Mouse (Mus musculus): ENCODE measurements around the gene Slc2a10. TPM values are rescaled to one million over a fixed set of nuclear protein-coding genes. Genes with fewer than 3 reads are reported as not detected.
"Not testable (repeated sequence)": the region's sequence is repeated elsewhere in the genome, so short reads cannot be mapped to it uniquely, and the experiment has no call there.

Slc2a10 gene
- polyA plus RNA-seq, 1 experiment: not detected

- Histone ChIP-seq H3K27me3 (replicated peaks) (peaks cover 75% of the 10 kb centered on the region), H3K9me3 (peaks cover 9% of the 10 kb centered on the region), H3K4me3 (replicated peaks) (no peak overlapping the region), H3K4me1 (peaks cover 34% of the 10 kb centered on the region), H3K36me3 (replicated peaks; ENCODE audit: low read length) (no peaks in the 10 kb centered on the region)
- TF ChIP-seq FLI1 (IDR thresholded peaks at IDR 0.05; ENCODE audit: low read length) (no peak), GATA1 (IDR thresholded peaks at IDR 0.05; ENCODE audit: borderline replicate concordance, low read length) (no peak)
Measured at GRCm38 (mm10) chr2:165529106-165529505, 25.5 kb downstream of the Slc2a10 start.

DNA sequence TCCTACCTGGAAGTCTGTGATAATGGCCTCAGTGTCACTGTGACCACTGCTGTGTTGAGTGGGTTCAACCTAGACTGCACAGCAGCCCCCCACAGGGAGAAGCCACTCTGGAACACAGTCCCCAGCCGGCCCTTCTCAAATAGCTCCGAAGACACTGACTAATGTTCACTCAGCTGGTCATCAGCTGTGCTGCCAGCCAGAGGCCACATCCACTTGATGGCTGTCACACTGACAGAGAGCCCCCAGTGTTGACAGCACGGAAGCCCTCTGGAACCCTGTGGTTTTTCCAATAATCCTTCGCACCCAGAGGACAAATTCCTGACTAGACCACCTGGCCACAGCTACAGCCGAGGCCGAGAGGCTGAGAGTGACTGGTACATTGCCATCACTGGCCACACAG, 30.2 kb downstream of the Slc2a10 start:
- no peak for TF ChIP-seq GATA1 (IDR thresholded peaks at IDR 0.05; ENCODE audit: borderline replicate concordance, low read length)
- no peak for TF ChIP-seq FLI1 (IDR thresholded peaks at IDR 0.05; ENCODE audit: low read length)
- peaks cover 69% of the 10 kb centered on the region for H3K27me3 ChIP-seq (replicated peaks)
- H3K36me3 ChIP-seq (replicated peaks; ENCODE audit: low read length): no peaks in the 10 kb centered on the region
- no peaks in the 10 kb centered on the region for H3K9me3 ChIP-seq
- H3K4me3 ChIP-seq (replicated peaks): no peak overlapping the region
- peaks cover 50% of the 10 kb centered on the region for H3K4me1 ChIP-seq

- Histone ChIP-seq H3K36me3 (replicated peaks; ENCODE audit: low read length) (no peaks in the 10 kb centered on the region), H3K9me3 (no peaks in the 10 kb centered on the region), H3K4me1 (peaks cover 15% of the 10 kb centered on the region), H3K27me3 (replicated peaks) (peaks cover 56% of the 10 kb centered on the region), H3K4me3 (replicated peaks) (no peak overlapping the region)
- TF ChIP-seq GATA1 (IDR thresholded peaks at IDR 0.05; ENCODE audit: borderline replicate concordance, low read length) (no peak), FLI1 (IDR thresholded peaks at IDR 0.05; ENCODE audit: low read length) (no peak)
Measured at GRCm38 (mm10) chr2:165540975-165541374, 37.4 kb downstream of the Slc2a10 start.

DNA sequence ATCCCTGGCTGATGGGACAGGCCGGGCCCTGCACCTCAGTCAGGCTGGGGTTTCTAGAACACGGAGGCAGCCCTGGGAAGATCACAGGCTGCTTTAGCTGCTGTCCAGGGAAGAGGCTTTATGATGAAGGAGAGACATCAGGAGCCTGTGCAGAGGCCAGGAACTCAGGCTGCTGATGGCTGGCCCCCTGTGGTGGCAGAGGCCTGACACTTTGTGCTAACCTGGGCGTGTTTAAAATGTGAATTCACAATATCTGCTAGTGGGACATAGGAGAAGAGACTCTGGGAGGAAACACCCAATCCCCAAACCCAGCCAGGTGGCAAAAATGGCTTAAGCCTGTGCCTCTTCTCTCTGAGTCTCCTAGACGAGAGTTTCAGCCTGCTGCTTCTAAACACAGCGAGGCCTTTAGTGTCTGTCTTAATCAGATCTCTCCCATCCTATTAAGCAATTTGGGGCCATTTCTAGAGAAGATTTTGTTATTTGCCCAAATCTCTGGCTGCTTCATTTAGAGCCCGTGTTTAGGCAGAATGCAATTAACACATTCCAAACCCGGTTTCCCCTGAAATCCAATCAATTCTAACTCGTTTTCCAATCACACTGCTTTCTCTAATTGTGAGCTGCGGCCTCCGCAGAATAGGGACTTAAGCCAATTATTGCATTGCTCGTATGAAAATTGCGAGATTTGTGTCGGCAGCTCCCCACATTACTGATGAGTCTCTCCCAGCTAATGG, 39.5 kb downstream of the Slc2a10 start:
- peaks cover 50% of the 10 kb centered on the region for H3K27me3 ChIP-seq (replicated peaks)
- no peaks in the 10 kb centered on the region for H3K36me3 ChIP-seq (replicated peaks; ENCODE audit: low read length)
- TF ChIP-seq FLI1 (IDR thresholded peaks at IDR 0.05; ENCODE audit: low read length) (no peak), GATA1 (IDR thresholded peaks at IDR 0.05; ENCODE audit: borderline replicate concordance, low read length) (no peak)
- peaks cover 14% of the 10 kb centered on the region for H3K4me1 ChIP-seq
- no peaks in the 10 kb centered on the region for H3K9me3 ChIP-seq
- H3K4me3 ChIP-seq (replicated peaks): no peak overlapping the region

DNA sequence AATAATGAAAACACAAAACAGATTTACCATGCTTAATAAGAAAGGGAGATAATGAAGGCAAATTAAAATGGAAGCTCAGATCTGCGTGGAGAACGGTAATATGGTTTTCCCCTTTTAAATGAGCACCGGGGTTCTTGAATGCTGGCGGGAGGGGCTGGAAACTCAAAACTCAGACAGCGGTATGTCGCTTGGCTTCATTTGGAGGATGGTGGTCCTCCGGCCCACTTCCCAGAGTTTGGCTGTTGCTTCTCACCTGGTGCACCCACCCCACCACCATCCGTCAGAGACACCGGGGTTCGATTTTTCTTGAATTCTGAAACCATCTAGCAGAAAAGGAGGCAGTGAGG, 40.1 kb downstream of the Slc2a10 start:
- Histone ChIP-seq H3K4me3 (replicated peaks) (no peak overlapping the region), H3K9me3 (no peaks in the 10 kb centered on the region), H3K4me1 (peaks cover 10% of the 10 kb centered on the region), H3K27me3 (replicated peaks) (peaks cover 50% of the 10 kb centered on the region), H3K36me3 (replicated peaks; ENCODE audit: low read length) (no peaks in the 10 kb centered on the region)
- TF ChIP-seq GATA1 (IDR thresholded peaks at IDR 0.05; ENCODE audit: borderline replicate concordance, low read length): no peak
- TF ChIP-seq FLI1 (IDR thresholded peaks at IDR 0.05; ENCODE audit: low read length): no peak

DNA sequence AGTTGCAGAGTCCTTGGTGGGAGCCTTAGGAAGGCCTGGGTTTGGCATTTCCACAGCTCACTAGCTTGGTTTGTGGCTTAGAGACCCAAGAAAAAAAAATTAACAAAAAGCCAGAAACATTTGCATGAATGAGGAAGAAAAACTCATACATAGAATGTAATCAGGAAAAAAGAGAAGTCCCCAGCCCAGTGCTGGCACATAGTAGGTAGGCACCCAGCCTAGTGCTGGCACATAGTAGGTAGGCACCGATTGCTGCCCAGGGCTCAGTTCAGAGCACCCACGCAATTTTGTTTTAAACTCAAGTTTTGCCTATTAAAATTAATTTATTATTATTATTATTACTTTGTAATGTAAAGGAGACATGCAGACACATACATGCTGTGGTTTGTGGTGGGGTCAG, 42.1 kb downstream of the Slc2a10 start:
- no peaks in the 10 kb centered on the region for H3K36me3 ChIP-seq (replicated peaks; ENCODE audit: low read length)
- peaks cover 6% of the 10 kb centered on the region for H3K4me1 ChIP-seq
- H3K4me3 ChIP-seq (replicated peaks): no peak overlapping the region
- H3K9me3 ChIP-seq: no peaks in the 10 kb centered on the region
- no peak for TF ChIP-seq GATA1 (IDR thresholded peaks at IDR 0.05; ENCODE audit: borderline replicate concordance, low read length)
- no peak for TF ChIP-seq FLI1 (IDR thresholded peaks at IDR 0.05; ENCODE audit: low read length)
- peaks cover 48% of the 10 kb centered on the region for H3K27me3 ChIP-seq (replicated peaks)

- TF ChIP-seq FLI1 (IDR thresholded peaks at IDR 0.05; ENCODE audit: low read length): no peak
- TF ChIP-seq GATA1 (IDR thresholded peaks at IDR 0.05; ENCODE audit: borderline replicate concordance, low read length): no peak
- Histone ChIP-seq H3K9me3 (no peaks in the 10 kb centered on the region), H3K4me1 (no peaks in the 10 kb centered on the region; the same call in 1 of the 2 replicates), H3K4me3 (replicated peaks) (no peak overlapping the region), H3K36me3 (replicated peaks; ENCODE audit: low read length) (no peaks in the 10 kb centered on the region), H3K27me3 (replicated peaks) (peaks cover 50% of the 10 kb centered on the region)
Measured at GRCm38 (mm10) chr2:165546341-165546740, 42.8 kb downstream of the Slc2a10 start.

GRCm38 (mm10) chr2:165547410-165547809, 43.8 kb downstream of the Slc2a10 start:
- TF ChIP-seq GATA1 (IDR thresholded peaks at IDR 0.05; ENCODE audit: borderline replicate concordance, low read length) (no peak), FLI1 (IDR thresholded peaks at IDR 0.05; ENCODE audit: low read length) (no peak)
- Histone ChIP-seq H3K4me3 (replicated peaks) (no peak overlapping the region), H3K36me3 (replicated peaks; ENCODE audit: low read length) (no peaks in the 10 kb centered on the region), H3K4me1 (no peaks in the 10 kb centered on the region), H3K27me3 (replicated peaks) (peaks cover 60% of the 10 kb centered on the region), H3K9me3 (no peaks in the 10 kb centered on the region)

GRCm38 (mm10) chr2:165548627-165549026, 45.0 kb downstream of the Slc2a10 start:
- H3K4me1 ChIP-seq: no peaks in the 10 kb centered on the region
- no peaks in the 10 kb centered on the region for H3K36me3 ChIP-seq (replicated peaks; ENCODE audit: low read length)
- TF ChIP-seq FLI1 (IDR thresholded peaks at IDR 0.05; ENCODE audit: low read length): no peak
- no peak for TF ChIP-seq GATA1 (IDR thresholded peaks at IDR 0.05; ENCODE audit: borderline replicate concordance, low read length)
- H3K27me3 ChIP-seq (replicated peaks): peaks cover 64% of the 10 kb centered on the region
- H3K4me3 ChIP-seq (replicated peaks): no peak overlapping the region
- H3K9me3 ChIP-seq: no peaks in the 10 kb centered on the region

DNA sequence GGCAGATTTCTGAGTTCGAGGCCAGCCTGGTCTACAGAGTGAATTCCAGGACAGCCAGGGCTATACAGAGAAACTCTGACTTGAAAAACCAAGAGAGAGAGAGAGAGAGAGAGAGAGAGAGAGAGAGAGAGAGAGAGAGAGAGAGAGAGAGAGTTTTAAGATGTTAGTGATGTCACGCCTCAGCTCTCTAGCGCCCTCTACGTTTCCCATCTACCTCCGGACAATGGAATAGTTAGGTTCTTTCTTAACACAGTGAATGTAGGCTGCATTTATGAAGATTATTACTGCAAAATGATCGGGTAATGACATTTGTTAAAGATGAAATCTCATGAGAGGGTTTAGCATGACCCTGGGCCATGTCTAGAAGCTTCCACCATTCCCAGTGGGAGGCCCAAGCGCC, 46.8 kb downstream of the Slc2a10 start:
- peaks cover 67% of the 10 kb centered on the region for H3K27me3 ChIP-seq (replicated peaks)
- H3K9me3 ChIP-seq; H3K4me1 ChIP-seq; H3K36me3 ChIP-seq (replicated peaks; ENCODE audit: low read length); H3K4me3 ChIP-seq (replicated peaks): not testable (repeated sequence)

- H3K9me3 ChIP-seq: no peaks in the 10 kb centered on the region
- no peak overlapping the region for H3K4me3 ChIP-seq (replicated peaks)
- H3K27me3 ChIP-seq (replicated peaks): peaks cover 83% of the 10 kb centered on the region
- peaks cover 4% of the 10 kb centered on the region; the same call in 1 of the 2 replicates for H3K4me1 ChIP-seq
- no peaks in the 10 kb centered on the region for H3K36me3 ChIP-seq (replicated peaks; ENCODE audit: low read length)
- TF ChIP-seq GATA1 (IDR thresholded peaks at IDR 0.05; ENCODE audit: borderline replicate concordance, low read length) (no peak), FLI1 (IDR thresholded peaks at IDR 0.05; ENCODE audit: low read length) (no peak)
Measured at GRCm38 (mm10) chr2:165554066-165554465, 50.5 kb downstream of the Slc2a10 start.

Measured in megakaryocyte, embryonic 14.5 days (primary cell).